Mouse (Mus musculus) limb, embryonic 12.5 days (tissue): ENCODE measurements at regions not wholly inside any gene's neighbourhood (a gene's known extent, or its start where the extent isn't known, plus 50 kb on each side); places are given as distances from the start of the nearest gene placed in this dataset.

ENCODE experiments used
- ATAC-seq: fragments of 200-750 bp; cut with Nextera tagmentation; 2 replicates; pipeline ENCODE4 v1.8.0; 2017; ENCODE audit warnings: low read depth, moderate TSS enrichment; ENCODE audit not compliant: insufficient number of reproducible peaks, insufficient read depth, low FRiP score, low TSS enrichment
- H3K27ac ChIP-seq: fragments of 300-500 bp; sonication (generic); 2 replicates; pipeline ENCODE4 v1.5.1; 2016; ENCODE audit warnings: mild to moderate bottlenecking, moderate library complexity
- H3K27me3 ChIP-seq: fragments of 300-500 bp; sonication (generic); 2 replicates; pipeline ENCODE4 v1.6.1; 2016; ENCODE audit warnings: mild to moderate bottlenecking, moderate library complexity
- H3K36me3 ChIP-seq: fragments of 300-500 bp; sonication (generic); 2 replicates; pipeline ENCODE4 v1.6.1; 2016; ENCODE audit warnings: mild to moderate bottlenecking, moderate library complexity
- H3K4me1 ChIP-seq: fragments of 300-500 bp; sonication (generic); replicated peaks from 2 replicates; pipeline ENCODE4 v1.6.1; 2016
- H3K4me2 ChIP-seq: fragments of 300-500 bp; sonication (generic); 2 replicates; pipeline ENCODE4 v1.6.1; 2016; ENCODE audit warnings: mild to moderate bottlenecking, moderate library complexity
- H3K4me3 ChIP-seq: fragments of 300-500 bp; sonication (generic); replicated peaks from 2 replicates; pipeline ENCODE4 v1.5.1; 2016; ENCODE audit warnings: mild to moderate bottlenecking
- H3K9ac ChIP-seq: fragments of 300-500 bp; sonication (generic); replicated peaks from 2 replicates; pipeline ENCODE4 v1.6.1; 2016; ENCODE audit warnings: mild to moderate bottlenecking, moderate library complexity
- H3K9me3 ChIP-seq: fragments of 300-500 bp; sonication (generic); 2 replicates; pipeline ENCODE4 v1.6.1; 2016; ENCODE audit warnings: mild to moderate bottlenecking, moderate library complexity
- WGBS: fragments of 180-500 bp; shearing (Covaris S2); methylation state at CpG from one replicate; pipeline ENCODE4 v1.1.7; 2016; 5-methylcytosine and 5-hydroxymethylcytosine counted together

DNA sequence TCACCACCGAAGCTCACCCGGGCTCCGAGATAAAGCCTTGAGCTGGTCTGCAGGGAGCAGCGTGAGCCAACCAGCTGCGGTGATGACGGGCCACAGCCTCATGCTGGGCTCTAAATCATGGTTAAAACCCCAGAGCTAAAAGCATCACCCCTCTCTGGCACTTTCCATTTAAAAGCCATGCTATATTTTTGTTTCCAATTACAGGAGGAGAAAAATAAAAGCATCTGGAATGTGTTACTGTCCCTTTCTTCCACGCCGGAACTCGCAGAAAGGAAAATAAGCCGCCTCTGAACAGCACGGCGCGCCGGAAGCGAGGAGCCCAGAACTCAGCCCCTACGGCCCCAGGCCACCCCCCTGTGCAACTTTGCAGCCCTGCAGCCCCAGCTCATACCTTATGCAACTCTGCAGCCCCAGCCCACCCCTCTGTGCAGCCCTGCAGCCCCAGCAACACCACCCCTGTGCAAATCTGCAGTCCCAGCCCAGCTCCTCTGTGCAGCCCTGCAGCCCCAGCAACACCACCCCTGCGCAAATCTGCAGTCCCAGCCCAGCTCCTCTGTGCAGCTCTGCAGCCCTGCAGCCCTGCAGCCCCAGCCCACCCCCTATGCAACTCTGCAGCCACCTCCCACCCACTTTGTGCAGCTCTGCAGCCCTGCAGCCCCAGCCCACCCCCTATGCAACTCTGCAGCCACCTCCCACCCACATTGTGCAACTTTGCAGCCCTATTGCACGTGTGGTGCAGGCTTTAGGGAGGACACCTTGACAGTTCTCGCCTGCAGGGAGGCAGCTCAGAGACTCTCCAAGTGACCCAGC, 97.9 kb downstream of the Mis18a start:
- H3K4me2 ChIP-seq = peak overlapping the region; percentile 38
- peaks cover 46% of the 10 kb centered on the region for H3K4me1 ChIP-seq
- H3K4me3 ChIP-seq = no peak overlapping the region
- WGBS = 9% methylated on average over 19 of the region's 19 CpGs
- H3K9ac ChIP-seq = peak overlapping the region; percentile 45
- no peaks in the 10 kb centered on the region for H3K36me3 ChIP-seq
- no peaks in the 10 kb centered on the region for H3K27me3 ChIP-seq
- peak overlapping the region; percentile 97 for H3K27ac ChIP-seq
- peak; percentile 85 for ATAC-seq
- H3K9me3 ChIP-seq = peaks cover 3% of the 10 kb centered on the region; the same call in 1 of the 2 replicates

- Histone ChIP-seq H3K4me2 (peak overlapping the region; percentile 38), H3K9ac (no peak overlapping the region), H3K4me3 (no peak overlapping the region), H3K9me3 (peaks cover 3% of the 10 kb centered on the region; the same call in 1 of the 2 replicates), H3K36me3 (no peaks in the 10 kb centered on the region), H3K27me3 (no peaks in the 10 kb centered on the region), H3K27ac (peak overlapping the region; percentile 97), H3K4me1 (peaks cover 51% of the 10 kb centered on the region)
- WGBS = 18% methylated on average over 13 of the region's 13 CpGs
- no peak; the same call in 1 of the 2 replicates for ATAC-seq
These were observed 98.5 kb downstream of the Mis18a start for GRCm38 (mm10) chr16:90628605-90629120.

DNA sequence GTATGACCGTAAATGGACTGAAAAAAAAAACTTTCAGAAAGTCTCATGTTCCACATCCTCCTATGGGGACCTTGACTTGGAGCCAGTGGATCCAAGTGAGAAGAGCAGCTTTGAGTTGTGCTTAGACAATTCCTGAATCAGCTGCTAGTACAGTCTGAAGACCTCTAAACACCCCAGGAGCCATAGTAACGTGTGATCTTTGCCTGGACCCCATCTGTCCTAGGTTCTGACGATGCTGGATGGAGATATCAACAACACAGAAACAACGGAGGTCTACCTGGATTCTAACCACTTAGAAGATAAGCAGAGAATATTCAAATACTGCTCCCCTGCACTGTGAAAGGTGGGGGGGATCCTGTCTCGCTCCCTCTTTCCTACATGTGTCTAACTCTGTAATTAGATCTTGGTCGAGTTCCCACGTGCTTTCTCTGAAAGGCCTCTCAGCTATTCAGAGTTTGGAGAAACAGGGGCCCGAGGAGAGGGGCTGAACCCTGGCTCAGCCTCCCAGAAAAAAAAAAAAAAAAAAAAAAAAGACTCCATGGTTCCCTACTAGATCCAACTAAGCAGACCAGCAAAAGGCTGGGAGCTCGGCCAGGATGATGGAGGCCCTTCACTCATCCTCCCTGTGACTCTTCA, 101.1 kb downstream of the Mis18a start:
- H3K36me3 ChIP-seq = no peaks in the 10 kb centered on the region
- ATAC-seq = no peak
- H3K4me1 ChIP-seq = peaks cover 76% of the 10 kb centered on the region
- H3K9ac ChIP-seq = no peak overlapping the region
- peak overlapping the region; percentile 91; the same call in 1 of the 2 replicates for H3K27ac ChIP-seq
- H3K4me2 ChIP-seq = no peak overlapping the region
- no peaks in the 10 kb centered on the region for H3K9me3 ChIP-seq
- no peak overlapping the region for H3K4me3 ChIP-seq
- WGBS = 72% methylated on average over 9 of the region's 9 CpGs
- no peaks in the 10 kb centered on the region for H3K27me3 ChIP-seq

DNA sequence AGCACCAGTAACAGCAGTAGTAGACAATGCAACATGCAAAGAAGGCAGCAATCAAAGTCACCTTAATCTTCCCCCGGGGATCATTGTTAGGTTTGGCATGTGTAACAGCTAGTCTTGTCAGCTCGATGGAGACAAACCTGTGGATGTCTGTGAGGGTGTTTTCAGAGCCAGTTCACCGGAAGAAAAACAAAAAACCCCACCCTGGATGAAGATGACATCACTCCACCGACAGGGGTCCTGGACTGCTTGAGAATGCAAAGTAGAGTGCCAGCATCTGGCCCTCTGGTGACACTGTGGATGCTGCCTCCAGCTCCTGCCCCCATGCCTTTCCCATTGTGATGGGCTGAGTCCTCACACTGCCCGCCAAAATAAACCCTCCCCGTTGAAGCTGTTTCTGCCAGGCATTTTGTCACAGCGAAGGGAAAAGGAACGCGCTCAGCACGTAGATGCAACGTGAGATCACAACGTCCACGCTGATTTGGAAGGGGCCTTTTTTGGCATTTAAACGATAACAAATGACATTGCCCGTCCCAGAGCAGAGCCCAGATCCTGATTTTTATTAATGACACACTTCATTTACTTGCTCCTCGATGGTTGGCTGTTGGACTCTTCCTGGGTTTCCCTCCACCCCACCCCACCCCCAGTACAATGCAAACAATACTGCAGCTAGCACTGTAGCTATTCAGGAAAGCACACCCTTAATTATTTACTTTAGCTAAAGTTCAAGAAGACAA, 101.7 kb downstream of the Mis18a start:
- H3K4me3 ChIP-seq = no peak overlapping the region
- 69% methylated on average over 16 of the region's 16 CpGs for WGBS
- no peaks in the 10 kb centered on the region for H3K9me3 ChIP-seq
- peak overlapping the region; percentile 91 for H3K27ac ChIP-seq
- ATAC-seq = no peak
- H3K27me3 ChIP-seq = no peaks in the 10 kb centered on the region
- no peak overlapping the region for H3K9ac ChIP-seq
- no peaks in the 10 kb centered on the region for H3K36me3 ChIP-seq
- H3K4me1 ChIP-seq = peaks cover 76% of the 10 kb centered on the region
- no peak overlapping the region for H3K4me2 ChIP-seq

DNA sequence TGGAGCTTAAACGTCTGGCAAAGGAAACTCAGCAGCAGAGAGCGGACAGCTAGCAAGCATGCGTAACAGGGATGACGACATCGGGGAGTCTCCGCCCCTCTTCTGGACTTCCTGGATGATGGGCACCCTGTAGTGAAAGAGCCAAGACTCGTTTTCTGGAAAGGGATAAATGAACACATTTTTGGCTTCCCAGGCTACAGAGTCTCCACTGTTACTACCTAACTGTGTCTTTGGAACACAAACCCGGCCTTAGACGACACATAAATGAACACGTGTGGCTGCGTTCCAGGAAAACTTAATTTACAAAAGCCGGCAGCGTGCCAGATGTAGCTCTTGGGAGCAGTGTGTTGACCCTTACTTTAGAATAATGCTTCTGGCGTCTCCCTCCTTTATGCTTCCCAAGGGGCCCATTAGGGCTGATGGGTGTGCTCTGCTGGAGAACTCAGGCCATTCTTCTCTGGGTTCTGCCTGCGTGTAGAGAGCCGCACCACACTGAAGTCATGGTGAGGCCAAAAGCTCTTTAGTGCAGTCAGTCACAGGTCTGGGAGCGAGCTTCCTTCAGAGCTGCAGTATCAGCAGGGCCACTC, 103.1 kb downstream of the Mis18a start:
- peak overlapping the region; percentile 32 for H3K4me2 ChIP-seq
- H3K4me3 ChIP-seq = no peak overlapping the region
- peak; percentile 72 for ATAC-seq
- no peaks in the 10 kb centered on the region for H3K36me3 ChIP-seq
- peak overlapping the region; percentile 91 for H3K27ac ChIP-seq
- 30% methylated on average over 17 of the region's 17 CpGs for WGBS
- no peak overlapping the region for H3K9ac ChIP-seq
- H3K4me1 ChIP-seq = peaks cover 69% of the 10 kb centered on the region
- H3K27me3 ChIP-seq = no peaks in the 10 kb centered on the region
- no peaks in the 10 kb centered on the region for H3K9me3 ChIP-seq

- no peak overlapping the region for H3K9ac ChIP-seq
- ATAC-seq = no peak
- no peaks in the 10 kb centered on the region for H3K9me3 ChIP-seq
- no peaks in the 10 kb centered on the region for H3K36me3 ChIP-seq
- no peaks in the 10 kb centered on the region for H3K27me3 ChIP-seq
- H3K4me2 ChIP-seq = no peak overlapping the region
- H3K4me1 ChIP-seq = peaks cover 59% of the 10 kb centered on the region
- peak overlapping the region; percentile 91 for H3K27ac ChIP-seq
- WGBS = 80% methylated on average over 8 of the region's 8 CpGs
- no peak overlapping the region for H3K4me3 ChIP-seq
These were observed 104.5 kb downstream of the Mis18a start for GRCm38 (mm10) chr16:90622677-90623225.

DNA sequence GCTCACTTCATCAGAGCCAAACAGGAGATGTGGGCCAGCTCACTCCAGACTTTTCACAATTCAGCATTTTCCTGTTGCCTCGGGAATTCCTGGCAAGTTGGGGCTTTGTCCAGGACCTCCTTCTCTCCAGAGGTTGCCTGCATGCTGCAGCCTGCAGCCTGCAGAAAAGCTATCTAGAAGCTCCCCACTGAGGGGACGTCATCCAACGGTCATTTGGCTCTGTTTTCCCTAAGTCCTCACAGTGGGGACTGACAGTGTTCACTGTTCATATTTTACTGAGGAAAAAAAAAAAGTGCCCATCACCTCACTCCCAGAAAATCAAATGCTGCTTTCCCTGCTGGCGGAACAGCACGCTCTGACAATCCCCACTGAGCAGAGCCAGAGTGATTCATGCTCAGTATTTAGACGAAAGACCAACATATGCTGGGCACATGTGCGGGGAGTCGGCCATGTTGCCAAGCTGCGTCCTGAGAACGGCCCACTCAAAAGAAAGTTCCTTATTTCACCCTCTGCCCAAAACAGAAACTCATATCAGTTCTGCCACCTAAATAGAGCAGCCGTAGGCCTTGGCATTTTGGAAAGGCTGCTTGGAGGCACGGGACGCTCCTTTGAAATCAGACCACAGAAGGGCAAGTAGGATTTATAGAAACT, 105.3 kb downstream of the Mis18a start:
- H3K9ac ChIP-seq = 0 out of 2 replicates have a peak overlapping the region, but pooled peaks have one; percentile 8
- H3K4me1 ChIP-seq = peaks cover 59% of the 10 kb centered on the region
- 36% methylated on average over 13 of the region's 13 CpGs for WGBS
- H3K36me3 ChIP-seq = no peaks in the 10 kb centered on the region
- H3K4me3 ChIP-seq = no peak overlapping the region
- H3K9me3 ChIP-seq = no peaks in the 10 kb centered on the region
- ATAC-seq = no peak
- peak overlapping the region; percentile 91 for H3K27ac ChIP-seq
- no peak overlapping the region for H3K4me2 ChIP-seq
- no peaks in the 10 kb centered on the region for H3K27me3 ChIP-seq

GRCm38 (mm10) chr16:90619565-90620311, 107.5 kb downstream of the Mis18a start:
- Histone ChIP-seq H3K4me1 (peaks cover 44% of the 10 kb centered on the region), H3K36me3 (no peaks in the 10 kb centered on the region), H3K27ac (0 out of 2 replicates have a peak overlapping the region, but pooled peaks have one; percentile 23), H3K9ac (no peak overlapping the region), H3K4me2 (no peak overlapping the region), H3K9me3 (no peaks in the 10 kb centered on the region), H3K27me3 (no peaks in the 10 kb centered on the region), H3K4me3 (no peak overlapping the region)
- 61% methylated on average over 13 of the region's 13 CpGs for WGBS
- ATAC-seq = no peak

DNA sequence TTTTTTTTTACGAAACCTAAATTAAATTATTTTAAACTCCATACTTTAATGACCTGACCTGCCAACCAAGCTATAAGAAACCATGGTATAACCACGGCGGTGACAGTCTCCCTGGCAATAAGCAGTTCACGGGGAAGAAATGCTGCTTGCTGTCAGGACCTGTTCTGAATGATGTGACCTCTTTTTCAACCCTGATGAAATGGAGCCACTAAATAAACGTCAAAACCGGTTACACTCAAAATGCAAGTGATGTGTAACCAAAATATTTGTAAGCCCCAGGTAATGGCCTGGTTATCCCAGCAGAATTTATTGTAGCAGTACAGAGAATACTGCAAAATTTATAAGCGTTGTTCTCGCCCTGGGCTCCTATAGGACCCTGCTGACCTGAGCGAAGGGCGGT, 111.4 kb downstream of the Mis18a start:
- WGBS = 59% methylated on average over 10 of the region's 10 CpGs
- no peak for ATAC-seq
- Histone ChIP-seq H3K4me1 (peaks cover 15% of the 10 kb centered on the region; the same call in 1 of the 2 replicates), H3K9me3 (no peaks in the 10 kb centered on the region), H3K4me2 (no peak overlapping the region), H3K36me3 (no peaks in the 10 kb centered on the region), H3K27me3 (no peaks in the 10 kb centered on the region), H3K4me3 (no peak overlapping the region), H3K27ac (no peak overlapping the region), H3K9ac (no peak overlapping the region)

DNA sequence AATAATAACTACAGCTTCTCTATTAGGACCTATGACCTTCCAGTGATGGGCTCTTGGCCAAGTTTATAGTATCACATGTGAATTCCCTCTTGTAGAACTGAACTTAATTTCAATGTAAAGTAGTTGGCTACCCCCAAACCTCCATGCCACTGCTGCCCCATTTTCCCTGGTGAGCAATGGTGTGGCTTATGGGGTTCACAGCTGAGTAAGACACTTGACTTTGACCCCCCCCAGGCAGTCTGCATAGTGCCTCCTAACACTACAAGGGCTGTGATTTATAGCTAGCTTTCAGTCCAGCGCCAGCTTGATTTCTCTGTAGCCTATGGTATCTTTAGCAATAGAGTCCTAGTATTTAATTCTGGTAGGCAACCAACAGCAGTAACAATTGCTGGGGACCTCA, 113.1 kb downstream of the Mis18a start:
- H3K9ac ChIP-seq = no peak overlapping the region
- H3K4me3 ChIP-seq = no peak overlapping the region
- peaks cover 8% of the 10 kb centered on the region; the same call in 1 of the 2 replicates for H3K4me1 ChIP-seq
- H3K27ac ChIP-seq = no peak overlapping the region
- WGBS = 71% methylated on average over 1 of the region's 1 CpGs
- no peak for ATAC-seq
- H3K4me2 ChIP-seq = no peak overlapping the region
- no peaks in the 10 kb centered on the region for H3K36me3 ChIP-seq
- no peaks in the 10 kb centered on the region for H3K9me3 ChIP-seq
- H3K27me3 ChIP-seq = no peaks in the 10 kb centered on the region
